9 mouse cellular contexts compared by ENCODE assay signal in genomic region chr2:155518531-155519270, GRCm38 (mm10). TPM values are rescaled to one million over a fixed set of nuclear protein-coding genes. Genes with fewer than 3 reads are reported as not detected.
DNase-seq lines count a peak whose midpoint lies in the region; ATAC-seq and TF ChIP-seq lines count a peak whose summit lies in the region.
"Had no signal": no experiment of that assay in that cellular context is flagged by ENCODE, and none has a peak within 500 bp of the region (broad histone marks: within the 10 kb centered on the region; RNA-seq: fewer than 3 reads in every experiment).

No protein-coding gene starts in this region.

- peak overlapping the region; percentile 59 to 87 (median 79) for H3K4me3 ChIP-seq in CH12.LX (replicated peaks in 1 of 3; ENCODE audit: low read depth in 2 of 3, low read length in 2 of 3, poor library complexity in 1 of 3)
- peak overlapping the region; percentile 66 for H3K4me3 ChIP-seq in forebrain, embryonic 10.5 days
- H3K4me3 ChIP-seq in liver, embryonic 12.5 days, result peak overlapping the region; percentile 78

- in situ Hi-C loops in CH12.LX (cut with MboI; ENCODE audit: low pct_ligation_motif_present, low pct_unique_long_range_greater_than_20kb, low sequenced_read_pairs), result loop anchor here (5.0 to 25.0 kb wide), 3 partner anchors 74 to 244 kb away; partner anchors contain the start of genes Gss and Procr

- 0 out of 2 replicates have a peak, but pooled peaks have one; percentile 0 for ATAC-seq in frontal cortex, adult (ENCODE audit: low TSS enrichment)
- no peak for ATAC-seq in liver, embryonic 12.5 days

- no peak overlapping the region for H3K27ac ChIP-seq in CH12.LX (ENCODE audit: insufficient read depth, low read depth)
- peak overlapping the region; percentile 82 for H3K27ac ChIP-seq in forebrain, embryonic 10.5 days
- peak overlapping the region; percentile 83 for H3K27ac ChIP-seq in liver, embryonic 12.5 days

- no peak for TF ChIP-seq RAD21 in CH12.LX (IDR thresholded peaks at IDR 0.05; ENCODE audit: low read depth, low read length)

- H3K36me3 ChIP-seq in CH12.LX (replicated peaks in 1 of 2; ENCODE audit: control insufficient read depth in 1 of 2, insufficient read depth in 1 of 2, low read length in 1 of 2), result no peaks in the 10 kb centered on the region
- no peaks in the 10 kb centered on the region for H3K36me3 ChIP-seq in forebrain, embryonic 10.5 days (replicated peaks)
- peaks cover 6% of the 10 kb centered on the region; the same call in 1 of the 2 replicates for H3K36me3 ChIP-seq in liver, embryonic 12.5 days

- no peaks in the 10 kb centered on the region for H3K9me3 ChIP-seq in CH12.LX (replicated peaks; ENCODE audit: low read length)
- H3K9me3 ChIP-seq in forebrain, embryonic 10.5 days, result no peaks in the 10 kb centered on the region
- no peaks in the 10 kb centered on the region for H3K9me3 ChIP-seq in liver, embryonic 12.5 days (replicated peaks)

- TF ChIP-seq POLR2A in CH12.LX (IDR thresholded peaks at IDR 0.05; ENCODE audit: low read depth, low read length), result no peak

- TF ChIP-seq EP300 in CH12.LX (IDR thresholded peaks at IDR 0.05; ENCODE audit: low read length), result no peak

- peaks cover 34% of the 10 kb centered on the region for H3K27me3 ChIP-seq in CH12.LX (replicated peaks)
- peaks cover 22% of the 10 kb centered on the region for H3K27me3 ChIP-seq in forebrain, embryonic 10.5 days (ENCODE audit: poor library complexity, severe bottlenecking)
- H3K27me3 ChIP-seq in liver, embryonic 12.5 days (replicated peaks), result peaks cover 32% of the 10 kb centered on the region

- H3K79me2 ChIP-seq in CH12.LX (replicated peaks; ENCODE audit: control insufficient read depth, extremely low read depth, insufficient read depth, poor library complexity, severe bottlenecking), result no peaks in the 10 kb centered on the region

- H3K4me2 ChIP-seq in CH12.LX (ENCODE audit: insufficient read depth, low read depth, poor library complexity, severe bottlenecking), result peak overlapping the region; percentile 72
- H3K4me2 ChIP-seq in liver, embryonic 12.5 days, result peak overlapping the region; percentile 80

- dilution Hi-C loops in CH12.LX (cut with MboI; ENCODE audit: extremely low pct_ligation_motif_present, extremely low pct_unique_long_range_greater_than_20kb, low sequenced_read_pairs), result no loop called here

- no peak for DNase-seq in frontal cortex, adult 2 months (ENCODE audit: extremely low spot score in 1 of 2, low spot score in 1 of 2)
- DNase-seq in CH12.LX (ENCODE audit: extremely low read depth), result no peak
- DNase-seq in forebrain, embryonic 10.5 days (ENCODE audit: extremely low spot score, low spot score), result no peak
- no peak for DNase-seq in embryo, embryonic 11 days
- DNase-seq in thymus, postnatal 36 days, result no peak
- DNase-seq in layer of hippocampus, adult 8-10 months (ENCODE audit: low spot score in 2 of 2), result no peak

- peak overlapping the region; percentile 62 for H3K9ac ChIP-seq in CH12.LX (ENCODE audit: insufficient read depth, low read depth)
- H3K9ac ChIP-seq in liver, embryonic 12.5 days, result peak overlapping the region; percentile 77

- H3K4me1 ChIP-seq in CH12.LX (ENCODE audit: control insufficient read depth in 1 of 2, insufficient read depth in 2 of 2), result peaks cover 3 to 23% of the 10 kb centered on the region in 2 experiments; a peak in 3 of 4 replicates
- peaks cover 31% of the 10 kb centered on the region for H3K4me1 ChIP-seq in forebrain, embryonic 10.5 days
- H3K4me1 ChIP-seq in liver, embryonic 12.5 days, result peaks cover 36% of the 10 kb centered on the region

- no peak for TF ChIP-seq CTCF in CH12.LX (conservative IDR thresholded peaks at IDR 0.05 in 1 of 2, IDR thresholded peaks at IDR 0.05 in 1 of 2; ENCODE audit: low read depth in 2 of 2, low read length in 2 of 2)

- WGBS in forebrain, embryonic 10.5 days, result 26% methylated on average over 18 of the region's 18 CpGs
- 21% methylated on average over 18 of the region's 18 CpGs for WGBS in liver, embryonic 12.5 days (ENCODE audit: insufficient replicate concordance)

TF ChIP-seq in CH12.LX, 34 proteins besides CTCF, POLR2A, EP300 and RAD21:
- TF ChIP-seq ETS1 (conservative IDR thresholded peaks at IDR 0.05; ENCODE audit: low read depth, low read length), result no peak
- no peak for TF ChIP-seq E2F4 (IDR thresholded peaks at IDR 0.05; ENCODE audit: insufficient replicate concordance, low read depth, low read length)
- 0 out of 2 replicates have a peak, but pooled peaks have one; percentile 72 for TF ChIP-seq CHD1 (IDR thresholded peaks at IDR 0.05; ENCODE audit: low read depth, low read length)
- no peak for TF ChIP-seq PAX5 (IDR thresholded peaks at IDR 0.05; ENCODE audit: low read length)
- no peak for TF ChIP-seq MAZ (IDR thresholded peaks at IDR 0.05; ENCODE audit: low read depth, low read length)
- TF ChIP-seq ZNF384 (IDR thresholded peaks at IDR 0.05; ENCODE audit: low read depth, low read length), result no peak

RNA-seq across cellular contexts. Expression of gene Ggt7, which starts 0.7 kb away (rescaled TPM):
- 206 and 237 TPM in 2 replicates for polyA plus RNA-seq in frontal cortex, adult 2 months (2012; rRNA removed)
- total RNA-seq in CH12.LX (2012; rRNA removed) (11.4 and 16.5 TPM in 2 replicates), CH12.LX (2014; rRNA removed) (1.7 and 2.5 TPM in 2 replicates)
- polyA plus RNA-seq in CH12.LX (2012; ENCODE audit: insufficient read length, low read depth), result 1.7 and 2.9 TPM in 2 replicates
- polyA plus RNA-seq in forebrain, embryonic 10.5 days (2016; fragmentation: Nextera tagmentation; extraction: Ambion mirVana), result 9.8 and 10.9 TPM in 2 replicates
- polyA plus RNA-seq in liver, embryonic 12.5 days (2016; fragmentation: Nextera tagmentation; extraction: Ambion mirVana), result 0.54 and 0.86 TPM in 2 replicates
- total RNA-seq in layer of hippocampus, adult 8-10 months (2022), result 100 to 1,000 TPM; 112 to 119 (median 115) TPM
- total RNA-seq: neutrophil, adult 5-6 weeks had no signal

RNA-seq across cellular contexts. Expression of gene Acss2, which starts 1.0 kb away (rescaled TPM):
- 65.9 and 66.7 TPM in 2 replicates for polyA plus RNA-seq in frontal cortex, adult 2 months (2012; rRNA removed)
- total RNA-seq in CH12.LX (2012; rRNA removed) (5.6 and 10.0 TPM in 2 replicates), CH12.LX (2014; rRNA removed) (8.6 and 11.0 TPM in 2 replicates)
- polyA plus RNA-seq in CH12.LX (2012; ENCODE audit: insufficient read length, low read depth), result 3.0 and 3.4 TPM in 2 replicates
- polyA plus RNA-seq in forebrain, embryonic 10.5 days (2016; fragmentation: Nextera tagmentation; extraction: Ambion mirVana), result 13.1 and 14.3 TPM in 2 replicates
- polyA plus RNA-seq in liver, embryonic 12.5 days (2016; fragmentation: Nextera tagmentation; extraction: Ambion mirVana), result 25.1 and 27.1 TPM in 2 replicates
- total RNA-seq in layer of hippocampus, adult 8-10 months (2022), result 10 to 100 TPM; 61.2 to 72.6 (median 61.8) TPM

RNA-seq across cellular contexts. Expression of gene Ncoa6, which starts 45.0 kb away (rescaled TPM):
- polyA plus RNA-seq in frontal cortex, adult 2 months (2012; rRNA removed), result 45.3 and 46.9 TPM in 2 replicates
- 5.9 and 6.2 TPM in 2 replicates for total RNA-seq in CH12.LX (2012; rRNA removed)
- total RNA-seq in CH12.LX (2014; rRNA removed), result 5.2 and 5.4 TPM in 2 replicates
- polyA plus RNA-seq in CH12.LX (2012; ENCODE audit: insufficient read length, low read depth), result 17.0 and 20.6 TPM in 2 replicates
- 22.9 and 23.7 TPM in 2 replicates for polyA plus RNA-seq in forebrain, embryonic 10.5 days (2016; fragmentation: Nextera tagmentation; extraction: Ambion mirVana)
- 9.2 and 10.4 TPM in 2 replicates for polyA plus RNA-seq in liver, embryonic 12.5 days (2016; fragmentation: Nextera tagmentation; extraction: Ambion mirVana)
- 10 to 100 TPM; 58.1 to 63.8 (median 62.3) TPM for total RNA-seq in layer of hippocampus, adult 8-10 months (2022)

Comparison
In these comparisons a context has a peak if more than half of its experiments do, and no peak if none do; other contexts are left out.
1. RNA of gene Ggt7, which starts 0.7 kb away (polyA plus RNA-seq): 206 to 237 TPM in frontal cortex, adult 2 months; 9.8 to 10.9 TPM in forebrain, embryonic 10.5 days, 1.7 to 2.9 TPM in CH12.LX and 0.54 to 0.86 TPM in liver, embryonic 12.5 days; every median in the first group is over 10 times any median in the second.
2. Peak in every context shown above with its lines, with median percentiles within 50 percentile points of each other: H3K4me3 ChIP-seq.